Mouse (Mus musculus) layer of hippocampus, postnatal 10 days (tissue): Measurements from ENCODE around the gene Gnb4. TPM values are rescaled to one million over a fixed set of nuclear protein-coding genes. Genes with fewer than 3 reads are reported as not detected.

Experiments
- DNase-seq, 2 experiments: peaks; one replicate each; pipeline ENCODE4 v3.0.0; 2021; ENCODE audit warnings: low spot score in 2 of 2
- total RNA-seq, 2 experiments: library from RNA; stranded (reverse); gene quantifications; 2 replicates each; pipeline ENCODE4 v1.2.3; 2021

Gene Gnb4
- total RNA-seq, 2 experiments from 2014 or later: 63.5 to 66.6 TPM

GRCm38 (mm10) chr3:32615376-32615775 is 1.0 kb downstream of the Gnb4 start:
- no peak for DNase-seq

DNA sequence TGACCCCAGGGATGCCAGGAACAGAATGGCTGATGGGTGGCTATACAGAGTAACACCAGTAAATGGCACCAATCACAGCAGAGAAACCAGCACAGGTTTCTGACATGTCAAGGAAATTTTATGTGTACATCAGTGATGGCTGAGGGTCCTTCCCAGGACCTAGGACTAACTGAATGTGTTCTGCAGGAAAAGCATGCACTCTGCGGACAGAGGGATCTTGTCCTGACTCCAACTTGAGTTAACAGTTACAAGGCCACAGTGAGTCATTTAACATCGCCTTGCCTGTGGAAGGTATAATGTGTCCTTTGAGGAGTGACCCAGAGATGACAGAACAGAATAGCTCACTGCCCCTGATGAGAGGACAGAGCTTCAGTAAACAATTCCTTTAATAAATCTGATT is 1.6 kb downstream of the Gnb4 start:
- no peak for DNase-seq

- DNase-seq: no peak
These were observed 4.7 kb downstream of the Gnb4 start for GRCm38 (mm10) chr3:32611606-32612170.

GRCm38 (mm10) chr3:32610560-32610959 is 5.8 kb downstream of the Gnb4 start:
- peak; percentile 63 to 73 for DNase-seq

GRCm38 (mm10) chr3:32609233-32609632 is 7.2 kb downstream of the Gnb4 start:
- DNase-seq: no peak

DNA sequence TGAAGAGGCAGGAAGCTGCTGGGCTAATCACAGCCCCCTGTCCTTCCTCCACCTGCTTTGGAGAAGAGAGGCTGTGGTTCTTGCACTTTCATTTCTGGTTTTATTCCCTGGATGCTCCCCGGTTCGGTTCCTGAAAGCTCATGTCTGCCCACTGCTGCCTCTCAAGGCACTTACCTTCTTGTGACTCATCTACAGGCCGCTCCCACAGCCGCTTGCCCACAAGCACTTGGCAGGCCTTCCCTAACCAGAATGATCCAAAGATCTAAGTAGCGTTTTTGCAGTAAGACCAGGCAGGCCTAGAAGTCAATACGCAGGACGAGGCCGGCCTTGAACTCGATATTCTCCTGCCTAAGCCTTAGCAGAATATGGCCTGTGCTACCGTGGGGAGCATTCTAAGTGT is 15.3 kb downstream of the Gnb4 start:
- no peak for DNase-seq

GRCm38 (mm10) chr3:32599328-32599727 is 17.1 kb downstream of the Gnb4 start:
- DNase-seq: no peak

GRCm38 (mm10) chr3:32595080-32595479 is 21.3 kb downstream of the Gnb4 start:
- DNase-seq: no peak

DNA sequence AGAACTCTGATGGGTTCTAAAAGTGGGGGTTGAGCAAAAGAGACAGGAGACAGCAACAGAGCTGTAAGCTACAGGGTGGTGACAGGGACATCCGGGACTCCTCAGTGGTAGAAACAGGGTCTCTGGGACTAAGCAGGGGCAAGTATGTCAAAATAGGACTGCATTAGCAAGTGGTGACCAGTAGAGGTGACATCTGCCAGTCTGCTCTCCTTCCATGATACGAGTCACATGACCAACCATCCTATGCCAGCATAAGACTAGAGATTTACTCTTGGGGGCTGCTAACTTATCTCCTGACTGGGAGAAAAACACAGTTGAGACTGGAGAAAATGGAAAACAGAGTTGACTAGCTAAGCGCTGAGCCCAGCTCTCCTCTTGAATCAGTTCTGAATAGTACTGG is 30.1 kb downstream of the Gnb4 start:
- DNase-seq: no peak

- peak in 1 of 2 experiments; percentile 10 for DNase-seq
These were observed 32.9 kb downstream of the Gnb4 start for GRCm38 (mm10) chr3:32583489-32583888.

GRCm38 (mm10) chr3:32581911-32582310 is 34.5 kb downstream of the Gnb4 start:
- no peak for DNase-seq

GRCm38 (mm10) chr3:32580738-32581137 is 35.6 kb downstream of the Gnb4 start:
- DNase-seq: no peak

DNA sequence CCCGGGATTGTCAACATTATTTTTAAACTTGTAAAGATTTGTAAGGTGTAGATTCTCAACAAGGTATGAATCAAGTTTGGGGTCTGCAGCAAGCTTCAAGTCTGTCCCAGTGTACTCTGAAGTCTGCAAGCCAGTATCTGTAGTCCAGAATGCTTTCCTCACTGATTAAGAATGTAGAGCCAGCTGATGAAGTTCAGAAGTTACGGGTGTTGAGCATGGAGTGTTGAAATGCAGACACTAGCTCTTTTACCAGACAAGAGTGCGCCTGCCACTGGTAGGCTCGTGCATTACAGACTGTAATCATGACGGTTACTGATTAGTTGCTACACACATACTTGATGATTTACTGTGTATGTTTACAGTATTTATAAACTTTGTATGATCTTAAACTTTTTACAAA is 37.6 kb downstream of the Gnb4 start:
- no peak for DNase-seq

DNA sequence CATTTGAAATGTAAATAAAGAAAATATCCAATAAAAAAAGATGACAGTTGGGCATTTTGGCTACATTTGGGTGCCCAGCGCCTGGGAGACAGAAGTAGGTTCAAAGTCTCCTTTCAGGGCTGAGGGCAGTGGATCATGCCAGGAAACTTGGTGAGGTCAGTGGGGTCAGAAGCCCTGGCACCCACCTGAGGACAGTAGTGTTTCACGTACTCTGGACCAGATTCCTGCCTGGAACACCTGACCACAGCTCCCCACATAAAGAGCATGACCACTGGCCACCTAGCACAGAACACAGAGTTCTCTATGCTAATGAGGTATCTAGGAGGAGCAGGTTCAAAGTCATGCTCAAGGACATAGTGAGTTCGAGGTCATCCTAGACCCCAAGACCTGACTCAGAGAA is 41.2 kb downstream of the Gnb4 start:
- DNase-seq: no peak

DNA sequence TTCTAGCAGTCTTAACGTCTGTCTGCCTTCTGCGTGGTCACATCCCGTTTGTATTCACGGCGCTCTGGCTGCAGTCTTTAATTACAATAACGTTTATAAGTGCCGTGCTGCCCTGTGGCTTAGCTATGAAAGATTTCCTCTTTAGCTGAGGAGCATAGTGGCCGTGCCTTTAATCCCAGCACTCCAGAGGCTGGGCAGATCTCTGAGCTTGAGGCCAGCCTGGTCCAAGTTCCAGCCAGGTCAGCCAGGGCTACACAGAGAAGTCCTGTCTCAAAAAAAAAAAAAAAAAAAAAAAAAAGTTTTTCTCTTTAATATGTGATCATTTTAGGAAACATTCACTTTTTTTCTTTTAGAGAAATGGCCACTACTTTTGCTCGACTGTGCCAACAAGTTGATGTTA is 42.5 kb downstream of the Gnb4 start:
- DNase-seq: no peak

- no peak for DNase-seq
These were observed 43.3 kb downstream of the Gnb4 start for GRCm38 (mm10) chr3:32573086-32573485.

GRCm38 (mm10) chr3:32563401-32563800 is 53.0 kb downstream of the Gnb4 start:
- no peak for DNase-seq

DNA sequence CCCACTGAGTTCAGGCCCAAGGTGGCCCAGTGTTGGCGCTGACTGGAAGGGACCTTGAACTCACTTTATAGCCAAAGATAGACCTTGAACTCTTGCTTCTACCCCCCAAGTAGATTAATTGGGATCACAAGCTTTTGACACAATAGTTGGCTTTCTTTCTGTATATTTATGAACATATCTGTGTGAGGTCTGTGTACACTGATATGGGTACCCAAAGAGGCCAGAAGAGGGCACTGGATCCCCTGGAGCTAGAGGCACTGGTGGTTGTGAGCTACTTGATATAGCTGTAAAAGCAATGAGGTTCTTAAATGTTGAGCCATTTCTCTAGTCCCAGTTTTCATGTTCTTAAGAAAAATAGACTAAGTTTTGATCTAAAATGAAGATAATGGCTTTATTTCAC is 63.3 kb downstream of the Gnb4 start:
- no peak for DNase-seq

- DNase-seq: no peak
These were observed 78.3 kb downstream of the Gnb4 start for GRCm38 (mm10) chr3:32538091-32538490.

GRCm38 (mm10) chr3:32537556-32537955 is 78.8 kb downstream of the Gnb4 start:
- peak; percentile 24 to 27 for DNase-seq

- no peak for DNase-seq
These were observed 80.7 kb downstream of the Gnb4 start for GRCm38 (mm10) chr3:32535692-32536091.
